Mouse (Mus musculus): ENCODE results near the gene Cadm1.

- TF ChIP-seq EP300 (IDR thresholded peaks at IDR 0.05): no peak
- no peak for TF ChIP-seq CTCF (IDR thresholded peaks at IDR 0.05)
These were observed 350.2 kb downstream of the Cadm1 start for GRCm38 (mm10) chr9:47880171-47880570.
